Mouse (Mus musculus) testis, postnatal 14 days (tissue): ENCODE data around the gene Idh2.
A peak's percentile ranks its signal among the peaks of the same experiment; 100 is the strongest.

Experiments used
- DNase-seq: peaks from one replicate; pipeline ENCODE4 v3.0.0; 2021; ENCODE audit warnings: low spot score

Gene Idh2

GRCm38 (mm10) chr7:80084484-80084931, 30.7 kb downstream of the Idh2 start:
- peak; percentile 45 for DNase-seq

DNA sequence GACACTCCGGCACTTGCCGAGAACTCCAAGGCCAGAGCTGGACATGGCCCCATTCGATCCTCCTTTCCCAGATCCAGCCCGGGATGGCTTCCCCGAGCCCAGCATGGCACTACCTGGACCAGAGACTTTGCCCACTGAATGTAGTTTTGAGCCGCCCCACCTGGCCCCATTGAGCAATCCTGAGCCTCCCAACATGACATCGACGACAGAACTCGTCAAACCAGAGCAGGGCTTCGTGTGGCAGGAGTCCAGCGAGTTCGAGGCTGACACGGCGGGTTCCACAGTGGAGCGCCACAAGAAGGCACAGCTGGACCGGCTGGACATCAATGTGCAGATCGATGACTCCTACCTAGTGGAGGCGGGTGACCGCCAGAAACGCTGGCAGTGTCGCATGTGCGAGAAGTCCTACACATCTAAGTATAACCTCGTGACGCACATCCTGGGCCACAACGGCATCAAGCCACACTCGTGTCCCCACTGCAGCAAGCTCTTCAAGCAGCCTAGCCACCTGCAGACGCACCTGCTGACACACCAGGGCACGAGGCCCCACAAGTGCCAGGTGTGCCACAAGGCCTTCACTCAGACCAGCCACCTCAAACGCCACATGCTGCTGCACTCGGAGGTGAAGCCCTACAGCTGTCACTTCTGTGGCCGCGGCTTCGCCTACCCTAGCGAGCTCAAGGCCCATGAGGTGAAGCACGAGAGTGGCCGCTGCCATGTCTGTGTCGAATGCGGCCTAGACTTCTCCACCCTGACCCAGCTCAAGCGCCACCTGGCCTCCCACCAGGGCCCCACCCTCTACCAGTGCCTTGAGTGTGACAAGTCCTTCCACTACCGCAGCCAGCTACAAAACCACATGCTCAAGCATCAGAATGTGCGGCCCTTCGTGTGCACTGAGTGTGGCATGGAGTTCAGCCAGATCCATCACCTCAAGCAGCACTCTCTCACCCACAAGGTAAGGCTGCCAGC, 33.3 kb downstream of the Idh2 start:
- DNase-seq = no peak

DNA sequence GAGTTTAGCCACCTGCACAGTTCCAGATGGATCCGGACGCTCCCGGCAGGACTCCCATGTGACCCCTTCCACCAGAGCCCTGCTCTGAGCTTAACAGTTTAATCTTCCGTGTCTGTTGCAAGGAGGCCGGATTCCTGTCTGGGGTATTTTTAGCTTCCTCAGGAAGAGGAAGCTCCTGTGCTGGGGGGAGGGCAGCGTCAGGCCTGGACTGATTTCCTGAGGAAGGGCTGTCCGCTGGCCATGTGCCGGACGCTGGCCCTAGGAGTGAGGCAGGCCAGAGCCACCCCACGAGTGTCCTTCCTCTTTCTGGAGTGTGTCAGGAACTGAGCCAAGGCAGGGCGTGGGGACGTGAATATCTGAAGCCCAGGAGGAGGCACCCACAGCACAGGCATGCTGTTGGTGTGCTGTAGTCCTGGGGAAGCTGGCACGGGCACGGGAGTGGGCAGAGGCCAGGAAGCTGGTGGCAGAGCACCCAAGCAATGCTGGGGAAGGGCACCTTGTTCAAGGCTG, 36.3 kb downstream of the Idh2 start:
- peak; percentile 59 for DNase-seq

DNA sequence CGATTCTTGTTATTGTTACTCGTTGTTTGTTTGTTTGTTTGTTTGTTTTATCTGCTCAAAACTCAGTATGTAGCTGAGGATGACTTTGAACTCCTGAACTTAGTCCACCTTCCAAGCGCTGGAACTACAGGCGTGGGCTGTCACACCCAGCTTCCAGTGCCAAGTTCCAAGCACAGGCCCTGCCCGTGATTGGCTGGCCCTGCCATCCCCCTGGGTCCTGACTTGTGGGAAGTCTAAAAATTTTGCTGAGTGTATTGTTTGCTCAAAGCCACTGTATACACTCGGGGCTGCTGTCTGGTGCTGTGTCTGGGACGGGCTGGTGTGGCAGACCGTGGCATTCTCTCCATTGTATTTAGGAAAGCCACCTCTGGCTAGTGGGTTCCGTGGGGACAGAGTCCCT, 37.4 kb downstream of the Idh2 start:
- no peak for DNase-seq

- no peak for DNase-seq
These were observed 38.1 kb downstream of the Idh2 start for GRCm38 (mm10) chr7:80076961-80077716.

- no peak for DNase-seq
These were observed 39.1 kb downstream of the Idh2 start for GRCm38 (mm10) chr7:80075946-80076583.

- no peak for DNase-seq
These were observed 40.2 kb downstream of the Idh2 start for GRCm38 (mm10) chr7:80074921-80075441.

DNA sequence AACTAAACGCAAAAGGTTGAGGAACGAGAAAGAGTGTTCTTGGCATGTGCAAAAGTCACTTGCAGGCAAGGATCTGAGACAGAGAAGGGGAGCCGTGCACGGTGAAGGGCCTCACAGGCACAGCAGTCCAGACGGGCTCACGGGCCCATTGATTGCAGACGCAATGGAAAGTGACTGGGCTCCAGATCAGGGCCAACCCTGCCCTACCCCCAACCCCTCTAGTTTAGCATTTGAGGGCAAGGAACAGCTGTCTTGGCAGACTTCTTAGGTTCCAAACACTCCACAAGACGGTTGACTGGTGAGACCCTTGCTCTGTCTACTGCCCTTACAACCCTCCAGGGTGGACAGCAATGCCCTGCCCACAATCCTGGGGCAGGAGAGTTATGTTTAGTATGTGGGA, 41.7 kb downstream of the Idh2 start:
- no peak for DNase-seq

GRCm38 (mm10) chr7:80072297-80072696, 42.9 kb downstream of the Idh2 start:
- no peak for DNase-seq

DNA sequence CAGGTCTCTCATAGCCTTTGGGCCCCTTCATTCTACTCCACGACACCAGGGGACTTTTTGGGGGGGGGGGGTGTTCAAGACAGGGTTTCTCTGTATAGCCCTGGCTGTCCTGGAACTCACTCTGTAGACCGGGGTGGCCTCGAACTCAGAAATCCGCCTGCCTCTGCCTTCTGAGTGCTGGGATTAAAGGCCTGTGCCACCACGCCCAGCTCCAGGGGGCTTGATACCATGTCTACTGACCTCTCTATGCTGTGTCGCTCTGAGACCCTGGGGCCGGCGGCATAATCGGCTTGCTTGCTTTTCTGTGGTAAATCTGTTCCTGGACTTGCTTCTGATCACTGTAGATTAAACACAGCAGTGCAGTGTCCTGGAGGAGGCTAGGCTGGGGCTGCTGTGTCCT, 44.0 kb downstream of the Idh2 start:
- DNase-seq = no peak

DNA sequence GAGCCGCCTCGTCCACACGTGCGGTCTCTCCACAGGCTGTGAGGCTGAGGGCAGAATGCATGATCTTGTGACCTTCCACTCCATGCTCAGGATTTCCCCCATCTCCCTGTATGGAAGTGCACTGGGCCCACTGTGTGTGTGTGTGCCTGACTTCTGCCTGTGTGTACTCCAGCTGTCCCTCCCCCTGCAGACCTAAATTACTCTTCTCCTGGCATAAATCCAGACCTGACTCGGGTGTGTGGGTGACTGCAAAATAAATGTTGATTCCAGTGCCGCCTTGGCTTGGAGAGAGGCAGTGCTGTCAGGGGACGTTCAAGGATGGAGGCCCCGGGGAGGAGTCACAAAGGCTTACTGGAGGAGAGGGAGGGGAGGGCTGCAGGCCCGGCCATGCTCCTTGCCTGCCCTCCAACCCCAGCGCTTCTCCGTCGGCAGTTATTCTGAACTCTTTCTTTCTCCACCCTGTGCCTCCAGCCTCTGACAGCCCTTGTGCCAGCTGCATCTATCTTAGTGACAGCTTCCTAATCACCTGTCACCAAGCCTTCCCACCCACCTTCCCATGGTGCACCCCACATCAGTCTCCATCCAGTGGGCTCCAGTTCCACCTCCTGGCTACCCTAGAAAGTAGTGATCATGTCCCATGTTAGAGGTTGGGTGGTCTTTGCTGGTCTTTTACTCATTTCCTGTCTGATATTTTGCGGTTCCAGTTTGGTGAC, 45.4 kb downstream of the Idh2 start:
- DNase-seq = no peak

DNA sequence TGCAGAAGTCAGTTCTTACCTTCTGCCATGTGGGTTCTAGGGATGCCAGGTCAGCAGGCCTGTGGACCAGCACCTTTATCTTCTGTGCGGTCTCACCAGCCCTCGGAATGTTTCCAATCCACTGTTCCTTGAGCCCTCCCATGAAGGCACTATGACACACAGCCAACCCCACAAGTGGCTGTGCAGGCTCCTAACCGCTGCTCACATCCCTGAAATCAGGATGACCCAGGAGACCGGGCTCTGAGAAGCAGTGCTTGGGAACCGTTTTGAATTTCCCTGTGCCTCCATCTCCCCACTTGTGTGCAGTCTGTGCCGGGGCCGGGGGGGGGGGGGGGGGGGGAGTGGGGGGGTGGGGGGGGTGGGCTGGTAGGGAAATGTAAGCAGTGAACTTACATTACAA, 46.9 kb downstream of the Idh2 start:
- DNase-seq = no peak

DNA sequence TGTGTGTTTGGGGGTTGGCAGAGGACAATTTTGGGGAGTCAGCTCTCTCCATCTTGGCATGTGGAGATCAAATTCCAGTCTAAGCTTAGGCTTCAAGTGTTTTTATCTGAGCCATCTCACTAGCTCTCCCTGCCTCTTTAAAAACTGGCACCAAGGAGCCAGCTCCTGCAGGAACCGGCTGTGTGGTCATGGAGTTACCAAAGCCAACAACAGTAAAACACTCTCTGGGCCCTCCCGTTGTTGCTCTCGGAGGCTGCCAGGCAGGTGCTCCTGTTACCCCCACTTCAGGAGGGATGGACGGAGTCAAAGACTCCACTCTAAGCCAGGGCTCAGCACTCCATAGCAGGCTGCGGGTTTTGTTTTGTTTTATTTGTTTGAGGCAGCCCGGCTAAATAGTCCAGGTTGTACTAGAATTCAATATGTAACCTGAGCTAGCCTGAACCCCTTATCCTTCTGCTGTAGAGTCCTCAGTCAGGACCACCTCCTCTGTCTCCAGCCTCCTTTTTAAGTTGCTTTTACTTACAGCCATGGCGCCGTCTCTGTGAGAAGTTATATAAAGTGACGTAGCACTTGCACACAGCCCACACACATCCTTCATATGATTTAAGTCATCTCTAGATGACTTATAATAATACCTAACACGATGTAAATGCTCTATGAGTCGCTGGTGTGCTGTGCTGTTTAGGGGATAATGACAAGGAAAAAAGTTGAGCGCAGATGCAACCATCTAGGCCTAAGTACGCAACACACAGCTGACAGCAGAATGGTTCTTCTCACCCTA, 48.3 kb downstream of the Idh2 start:
- no peak for DNase-seq

- DNase-seq = no peak
These were observed 49.9 kb downstream of the Idh2 start for GRCm38 (mm10) chr7:80065250-80065649.

DNA sequence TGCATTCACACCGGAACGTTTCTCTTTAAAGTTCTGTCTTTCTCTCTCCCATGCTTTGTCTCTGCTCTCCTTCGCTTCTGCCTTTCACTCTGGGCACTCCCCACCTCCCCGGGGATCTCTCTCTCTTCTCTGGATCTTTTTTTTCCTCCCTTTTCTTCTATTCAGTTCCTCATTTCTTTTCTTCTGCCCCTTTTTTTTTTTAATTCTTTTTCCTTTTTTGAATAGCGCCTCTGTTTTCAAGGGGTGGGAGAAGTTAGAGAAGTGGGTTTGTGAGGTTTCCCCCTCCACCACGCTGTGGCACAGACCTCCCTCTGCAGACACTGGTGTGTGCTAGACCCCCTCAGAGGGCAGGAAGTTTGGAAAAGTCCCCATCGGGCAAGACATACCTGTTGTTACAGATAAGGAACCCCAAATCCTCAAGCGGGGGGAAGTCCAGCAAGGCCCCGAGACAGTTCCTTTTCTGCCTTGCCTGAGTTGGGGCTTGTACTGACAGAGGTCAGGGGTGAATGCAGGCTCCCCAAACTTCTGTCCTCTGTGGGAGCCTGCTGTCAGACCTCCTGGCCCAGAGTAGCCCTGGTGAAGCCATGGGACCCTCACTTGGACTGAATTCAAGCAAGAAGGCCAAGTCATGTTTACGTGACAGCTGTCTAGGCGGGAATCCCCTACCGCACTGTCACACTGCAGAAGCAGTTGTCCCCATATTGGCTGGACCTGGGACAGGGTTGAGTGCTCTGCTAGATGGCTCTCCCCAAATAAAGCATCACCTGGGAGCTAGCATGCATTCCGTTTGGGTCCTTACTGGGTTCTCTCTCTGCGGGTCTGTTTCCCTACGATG, 51.1 kb downstream of the Idh2 start:
- DNase-seq = no peak

GRCm38 (mm10) chr7:80063244-80063643, 51.9 kb downstream of the Idh2 start:
- DNase-seq = no peak

DNA sequence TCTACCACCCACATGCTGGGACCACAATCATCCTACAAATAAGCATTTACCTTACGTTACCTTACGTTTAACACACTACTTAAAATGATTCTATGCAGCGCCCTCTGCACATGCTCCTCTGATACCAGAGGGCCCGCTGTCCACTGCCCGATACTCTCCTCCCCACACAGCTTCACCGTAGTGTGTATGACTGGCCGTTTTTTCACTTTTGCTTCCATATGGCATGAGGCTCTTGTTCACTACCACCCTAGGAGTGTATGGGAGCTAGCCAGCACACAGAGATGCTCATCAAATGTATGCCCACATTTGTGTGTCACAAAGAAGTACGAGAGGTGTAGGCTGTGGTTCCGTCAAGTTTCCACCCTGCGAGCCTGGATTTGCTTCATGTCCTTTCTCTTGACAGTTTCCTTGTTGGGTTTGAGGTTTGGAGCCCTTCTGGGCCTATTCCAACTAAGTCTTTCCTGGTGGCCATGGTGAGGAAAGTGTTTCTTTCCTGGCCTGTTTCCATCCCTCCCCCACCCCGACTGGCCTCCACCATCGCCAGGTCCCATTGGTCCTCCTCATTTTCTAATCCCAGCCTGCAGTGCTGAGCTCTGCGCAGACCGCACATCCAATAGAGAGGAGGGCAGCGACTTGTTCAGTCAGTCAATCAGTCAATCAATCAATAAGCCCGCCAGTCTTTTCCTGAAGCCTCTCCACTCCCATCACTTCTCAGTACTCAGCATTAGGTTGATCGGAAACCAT, 52.9 kb downstream of the Idh2 start:
- DNase-seq = no peak

DNA sequence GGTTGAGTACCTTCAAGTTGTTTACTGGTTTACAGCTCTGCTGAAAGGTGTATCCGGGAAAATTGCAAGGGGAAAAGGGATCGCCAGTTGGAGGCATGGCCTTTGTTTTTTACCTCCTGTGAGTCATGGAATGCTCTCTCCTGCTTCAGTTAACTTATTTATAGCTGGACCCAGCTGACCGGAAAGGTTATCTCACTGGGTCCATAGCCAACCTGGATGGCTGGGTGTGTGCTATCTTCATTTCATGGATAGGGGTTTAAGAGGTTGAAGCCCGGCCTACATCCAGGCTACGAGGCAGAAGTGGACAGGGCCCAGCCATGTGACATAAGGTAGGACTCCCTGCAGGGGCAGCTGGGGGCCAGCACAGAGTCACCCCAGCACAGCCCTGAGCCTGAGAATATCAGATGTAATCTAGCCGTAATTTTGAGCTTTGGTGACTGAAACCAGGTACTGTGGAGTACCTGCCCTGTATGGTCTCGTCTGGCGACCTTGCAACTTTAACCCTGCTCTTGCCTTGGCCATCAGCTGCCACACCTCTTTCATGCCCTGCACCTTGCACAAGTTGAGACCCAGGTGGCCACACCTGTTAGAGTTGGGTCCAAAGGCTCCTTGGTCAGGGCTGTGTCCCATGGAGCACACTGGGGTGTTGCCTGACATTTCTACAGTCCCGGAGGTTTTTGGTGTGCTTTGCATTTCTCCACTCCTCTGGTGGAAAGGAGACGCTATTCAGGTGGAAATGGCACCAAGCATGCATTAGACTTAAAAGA, 55.0 kb downstream of the Idh2 start:
- no peak for DNase-seq
